Mouse (Mus musculus) left cerebral cortex, adult 2 months (tissue): ENCODE results near the gene Snx1. TPM values are rescaled to one million over a fixed set of nuclear protein-coding genes. Genes with fewer than 3 reads are reported as not detected.
A peak's percentile ranks its signal among the peaks of the same experiment; 100 is the strongest.

Experiments used
- DNase-seq, 2 experiments: peaks; one replicate each; pipeline ENCODE4 v3.0.0; 2021 to 2022; ENCODE audit warnings: low spot score in 2 of 2, mixed read lengths in 1 of 2; ENCODE audit errors: extremely low spot score in 1 of 2
- H3K27ac ChIP-seq: fragments of 200-600 bp; 2 replicates; pipeline ENCODE4 v1.8.1; 2022
- H3K4me3 ChIP-seq: fragments of 200-600 bp; 2 replicates; pipeline ENCODE4 v1.8.1; 2022
- CTCF ChIP-seq: fragments of 200-600 bp; IDR thresholded peaks from 2 replicates; pipeline ENCODE4 v1.8.1; 2022; ENCODE audit warnings: antibody characterized with exemption, mild to moderate bottlenecking, moderate library complexity
- intact Hi-C: fragments of 180-260 bp; cut with DNase I; formaldehyde crosslinking; loops from one replicate; pipeline ENCODE4 v1.15.1; 2025
- total RNA-seq, 2 experiments: library from RNA; stranded (reverse); gene quantifications; 2 replicates each; pipeline ENCODE4 v1.2.3; 2021

Gene Snx1
- total RNA-seq, 2 experiments from 2014 or later: 71.8 to 74.8 TPM

DNA sequence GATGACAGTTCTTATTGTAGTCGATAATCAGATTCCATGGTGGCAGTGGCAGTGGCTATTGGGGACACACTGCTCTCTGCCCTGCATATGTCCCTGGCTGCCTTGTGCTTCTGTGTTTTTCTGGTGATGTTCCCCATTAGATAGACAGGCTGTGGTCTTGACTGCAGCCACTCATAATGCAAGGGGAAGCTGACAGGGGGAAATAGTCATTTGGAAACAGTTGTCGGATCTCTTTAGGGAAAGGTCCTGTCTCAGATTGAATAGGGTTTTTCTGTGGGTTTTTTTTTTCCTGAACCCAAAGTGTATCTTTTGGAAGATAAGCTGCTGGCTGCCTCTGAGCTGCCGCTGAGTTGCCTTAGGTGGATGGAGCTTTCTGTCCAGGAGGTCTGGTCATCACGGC, 44.4 kb downstream of the Snx1 start:
- no peak for TF ChIP-seq CTCF
- intact Hi-C loops: no loop called here

DNA sequence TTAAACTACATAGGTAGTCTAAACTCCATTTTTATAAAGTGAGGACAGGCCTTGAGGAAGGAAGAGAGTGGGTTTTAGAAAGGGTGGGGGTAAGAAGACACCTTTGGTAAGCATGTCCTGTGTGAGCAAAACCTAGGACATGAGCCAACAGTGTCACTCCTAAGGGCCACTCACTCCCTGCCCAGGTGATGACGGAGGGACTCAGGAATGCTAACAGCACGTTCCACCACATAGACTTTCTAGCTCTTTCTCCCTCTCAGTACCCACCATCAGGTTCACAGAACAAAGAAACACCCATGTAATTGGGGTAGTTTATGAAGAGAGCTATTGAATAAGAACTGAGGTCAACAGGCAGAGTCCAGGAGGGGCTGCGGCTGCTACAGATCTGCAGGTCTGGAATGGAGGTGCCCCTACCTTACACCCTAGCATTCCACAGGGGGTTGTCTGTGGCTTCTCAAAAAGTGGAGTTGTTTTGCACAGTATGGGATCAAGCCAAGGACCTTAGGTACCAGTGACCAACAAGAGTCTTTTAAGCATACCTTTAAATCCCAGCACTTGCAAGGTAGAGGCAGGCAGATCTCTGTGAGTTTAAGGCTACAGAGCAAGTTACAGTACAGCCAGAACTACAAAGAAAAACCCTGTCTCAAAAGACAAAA, 45.5 kb downstream of the Snx1 start:
- DNase-seq: no peak
- no peak for TF ChIP-seq CTCF
- intact Hi-C loops: no loop called here
- H3K27ac ChIP-seq: no peak overlapping the region
- H3K4me3 ChIP-seq: no peak overlapping the region

More for the DNA sequence above, 44.4 kb downstream of the Snx1 start:
- Histone ChIP-seq H3K27ac (no peak overlapping the region), H3K4me3 (no peak overlapping the region)
- DNase-seq: no peak

- intact Hi-C loops: no loop called here
These were observed 47.9 kb downstream of the Snx1 start for GRCm38 (mm10) chr9:66078493-66078892.

GRCm38 (mm10) chr9:66078072-66078471, 48.3 kb downstream of the Snx1 start:
- DNase-seq: no peak
- no peak overlapping the region for H3K4me3 ChIP-seq
- no peak for TF ChIP-seq CTCF
- intact Hi-C loops: no loop called here
- H3K27ac ChIP-seq: no peak overlapping the region

More at GRCm38 (mm10) chr9:66078493-66078892, 47.9 kb downstream of the Snx1 start:
- H3K4me3 ChIP-seq: no peak overlapping the region
- TF ChIP-seq CTCF: no peak; the same call in 1 of the 2 replicates
- H3K27ac ChIP-seq: no peak overlapping the region
- peak in 1 of 2 experiments; percentile 30 for DNase-seq

- no peak overlapping the region for H3K4me3 ChIP-seq
- DNase-seq: no peak
- intact Hi-C loops: no loop called here
- H3K27ac ChIP-seq: no peak overlapping the region
- no peak for TF ChIP-seq CTCF
These were observed 53.6 kb downstream of the Snx1 start for GRCm38 (mm10) chr9:66072754-66073153.

- intact Hi-C loops: no loop called here
- Histone ChIP-seq H3K4me3 (no peak overlapping the region), H3K27ac (no peak overlapping the region)
- no peak for DNase-seq
- TF ChIP-seq CTCF: no peak
These were observed 56.2 kb downstream of the Snx1 start for GRCm38 (mm10) chr9:66070151-66070550.

GRCm38 (mm10) chr9:66069583-66069982, 56.8 kb downstream of the Snx1 start, which contains the start of gene Snx22:
Gene Snx22, minus strand, starts transcription at chr9:66069719.
- no peak within 1 kb of the TSS for H3K27ac ChIP-seq
- intact Hi-C loops: no loop called here
- no peak for TF ChIP-seq CTCF
- peak within 1 kb of the TSS; percentile 52 for H3K4me3 ChIP-seq
- DNase-seq: peak; percentile 59 to 78

GRCm38 (mm10) chr9:66068971-66069391, 57.4 kb downstream of the Snx1 start:
- Histone ChIP-seq H3K27ac (no peak overlapping the region), H3K4me3 (peak overlapping the region; percentile 52)
- TF ChIP-seq CTCF: no peak
- DNase-seq: no peak
- intact Hi-C loops: no loop called here

DNA sequence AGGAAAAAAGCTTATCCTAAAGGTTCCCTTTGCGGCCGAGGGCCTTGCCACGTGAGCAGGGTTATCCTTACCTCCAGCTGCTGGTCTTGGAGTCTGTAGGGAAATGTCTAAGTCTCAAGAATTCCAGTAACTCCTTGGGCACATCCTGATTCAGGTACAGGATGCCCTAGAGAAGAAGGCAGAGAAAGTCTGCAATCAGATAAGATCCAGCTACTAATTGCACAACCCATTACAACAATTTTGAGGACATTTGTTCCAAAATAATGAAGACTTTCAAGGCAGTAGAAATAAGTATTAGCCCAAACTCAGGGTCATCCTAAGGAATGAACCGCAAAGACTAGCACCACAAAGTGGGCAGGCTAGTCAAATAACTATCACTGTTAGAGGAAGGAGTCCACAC, 58.3 kb downstream of the Snx1 start:
- DNase-seq: no peak
- intact Hi-C loops: no loop called here
- no peak overlapping the region for H3K27ac ChIP-seq
- TF ChIP-seq CTCF: no peak
- no peak overlapping the region for H3K4me3 ChIP-seq

DNA sequence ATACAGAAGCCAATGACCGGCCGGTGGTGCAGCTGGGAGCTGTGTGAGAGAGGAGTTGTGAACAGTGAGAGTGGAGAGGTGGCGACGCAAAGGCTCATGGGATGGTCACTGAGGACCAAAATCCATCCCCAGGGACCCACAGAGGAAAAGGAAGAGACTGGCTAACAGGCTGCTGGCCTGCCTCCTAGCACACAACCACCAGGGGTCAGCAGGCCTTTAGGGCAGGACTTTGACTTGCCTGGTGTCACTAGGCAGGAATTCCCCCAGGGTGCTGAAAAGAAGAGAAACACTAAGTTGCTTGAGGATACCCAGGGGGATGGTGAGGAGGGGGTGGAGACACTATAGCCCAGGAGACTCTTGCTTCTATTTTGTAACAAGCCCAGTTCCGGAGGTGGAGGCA, 58.8 kb downstream of the Snx1 start:
- intact Hi-C loops: no loop called here
- TF ChIP-seq CTCF: peak; percentile 57
- Histone ChIP-seq H3K4me3 (no peak overlapping the region), H3K27ac (no peak overlapping the region)
- no peak for DNase-seq

GRCm38 (mm10) chr9:66066791-66067190, 59.6 kb downstream of the Snx1 start:
- intact Hi-C loops: no loop called here
- H3K27ac ChIP-seq: no peak overlapping the region
- no peak for TF ChIP-seq CTCF
- no peak overlapping the region for H3K4me3 ChIP-seq
- DNase-seq: no peak

DNA sequence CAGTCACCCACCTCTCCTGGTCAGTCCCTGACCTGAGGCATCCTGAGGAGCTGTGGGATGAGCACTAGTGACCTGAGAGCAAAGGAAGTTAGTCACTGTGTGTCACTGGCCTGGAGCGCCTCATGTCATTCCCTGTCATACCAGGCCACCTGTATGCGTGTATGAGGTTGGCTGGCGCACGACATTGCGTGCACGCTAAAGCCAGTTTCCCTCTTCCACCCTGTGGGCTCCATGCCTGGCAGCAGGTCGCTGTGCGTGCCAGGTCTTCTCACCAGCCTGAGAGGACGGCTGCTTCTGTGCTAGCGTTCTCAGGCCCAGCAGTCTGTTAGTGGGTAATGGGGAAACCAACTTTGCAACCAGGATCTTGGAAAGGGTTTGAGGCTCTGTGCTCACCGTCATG, 62.1 kb downstream of the Snx1 start:
- no peak for DNase-seq
- no peak overlapping the region for H3K27ac ChIP-seq
- intact Hi-C loops: loop anchor here (5.0 kb wide), 1 partner anchor 33 kb away; no protein-coding TSS in a partner anchor
- TF ChIP-seq CTCF: no peak
- no peak overlapping the region for H3K4me3 ChIP-seq

DNA sequence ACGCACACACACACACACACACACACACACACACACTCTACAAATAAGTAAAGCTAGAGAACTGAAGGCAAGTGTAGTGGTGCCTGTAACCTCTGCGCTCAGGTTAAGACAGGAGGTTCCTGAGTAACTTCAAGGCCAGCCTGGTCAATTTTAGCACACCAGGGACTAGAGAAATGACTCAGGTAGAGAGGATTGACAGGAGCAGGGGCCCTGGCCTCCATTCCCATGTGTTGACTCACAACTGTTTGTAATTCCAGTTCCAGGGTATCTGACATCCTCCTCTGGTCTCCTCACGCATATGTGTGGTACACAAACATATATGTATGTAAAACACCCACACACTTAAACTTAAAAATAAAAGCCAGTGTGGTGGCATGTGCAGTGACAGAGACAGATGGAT, 62.9 kb downstream of the Snx1 start:
- TF ChIP-seq CTCF: no peak
- intact Hi-C loops: loop anchor here (5.0 kb wide), 1 partner anchor 34 kb away; no protein-coding TSS in a partner anchor
- no peak overlapping the region for H3K27ac ChIP-seq
- H3K4me3 ChIP-seq: no peak overlapping the region
- DNase-seq: no peak
